Mouse (Mus musculus) MEL (cell line): Measurements from ENCODE around the gene Farp1. TPM values are rescaled to one million over a fixed set of nuclear protein-coding genes. Genes with fewer than 3 reads are reported as not detected.

Experiments used
- DNase-seq: peaks from one replicate; pipeline ENCODE4 v3.0.0; 2011; ENCODE audit warnings: low read depth, low spot score
- H3K27ac ChIP-seq: 2 replicates; pipeline ENCODE4 v1.5.1; 2012; ENCODE audit warnings: low read depth, mild to moderate bottlenecking, control low read depth, low read length, moderate library complexity; ENCODE audit not compliant: control insufficient read depth
- H3K27me3 ChIP-seq, 2 experiments: fragments of 150-350 bp in 1 of 2; sonication (generic) in 1 of 2; 2 replicates each; pipeline ENCODE4 v1.6.1; 2012; ENCODE audit warnings: low read length in 2 of 2, mild to moderate bottlenecking in 2 of 2, improper control_type of control experiment in 1 of 2, moderate library complexity in 1 of 2; ENCODE audit not compliant: insufficient read depth in 2 of 2, control insufficient read depth in 1 of 2
- H3K36me3 ChIP-seq, 2 experiments: 2 replicates each; pipeline ENCODE4 v1.6.1; 2012 to 2014; ENCODE audit warnings: low read length in 2 of 2, improper control_type of control experiment in 1 of 2, inconsistent platforms in 1 of 2, mild to moderate bottlenecking in 1 of 2; ENCODE audit not compliant: insufficient read depth in 2 of 2, control insufficient read depth in 1 of 2
- H3K4me1 ChIP-seq, 2 experiments: fragments of 150-350 bp in 1 of 2; sonication (generic) in 1 of 2; 2 replicates each; pipeline ENCODE4 v1.6.1; 2012; ENCODE audit warnings: low read length in 2 of 2, improper control_type of control experiment in 1 of 2, mild to moderate bottlenecking in 1 of 2; ENCODE audit not compliant: insufficient read depth in 2 of 2, control insufficient read depth in 1 of 2
- H3K4me3 ChIP-seq, 2 experiments: fragments of 150-350 bp in 1 of 2; sonication (generic) in 1 of 2; 2 replicates each; pipeline ENCODE4 v1.5.1; 2012; ENCODE audit warnings: low read depth in 2 of 2, low read length in 2 of 2, mild to moderate bottlenecking in 2 of 2, moderate library complexity in 2 of 2, control low read depth in 1 of 2, improper control_type of control experiment in 1 of 2; ENCODE audit not compliant: control insufficient read depth in 1 of 2, insufficient read depth in 1 of 2
- H3K79me2 ChIP-seq: 2 replicates; pipeline ENCODE4 v1.6.1; 2012; ENCODE audit warnings: mild to moderate bottlenecking, low read length, moderate library complexity; ENCODE audit not compliant: control insufficient read depth, poor library complexity, insufficient read depth
- H3K9ac ChIP-seq: 2 replicates; pipeline ENCODE4 v1.6.1; 2012; ENCODE audit warnings: low read depth, mild to moderate bottlenecking, control low read depth, low read length, moderate library complexity; ENCODE audit not compliant: control insufficient read depth, poor library complexity, severe bottlenecking
- H3K9me3 ChIP-seq: fragments of 150-350 bp; sonication (generic); replicated peaks from 2 replicates; pipeline ENCODE4 v1.6.1; 2012; ENCODE audit warnings: mild to moderate bottlenecking, low read length, improper control_type of control experiment, moderate library complexity; ENCODE audit not compliant: insufficient read depth
- BHLHE40 ChIP-seq: IDR thresholded peaks from 2 replicates; pipeline ENCODE4 v1.6.1; 2012; ENCODE audit warnings: low read depth, mild to moderate bottlenecking, inconsistent platforms, low read length, improper control_type of control experiment, borderline replicate concordance
- CHD1 ChIP-seq: IDR thresholded peaks from 2 replicates; pipeline ENCODE4 v1.6.1; 2012; ENCODE audit warnings: low read depth, mild to moderate bottlenecking, inconsistent platforms, low read length, improper control_type of control experiment
- CTCF ChIP-seq, 3 experiments: IDR thresholded peaks in 2 of 3; conservative IDR thresholded peaks in 1 of 3; 2 replicates each; pipeline ENCODE4 v1.5.1; 2011 to 2012; ENCODE audit warnings: low read length in 3 of 3, low read depth in 2 of 3, mild to moderate bottlenecking in 2 of 3, improper control_type of control experiment in 1 of 3, inconsistent platforms in 1 of 3, mixed read lengths in 1 of 3, moderate library complexity in 1 of 3; ENCODE audit not compliant: control insufficient read depth in 1 of 3, insufficient read depth in 1 of 3, poor library complexity in 1 of 3, severe bottlenecking in 1 of 3
- ELF1 ChIP-seq: IDR thresholded peaks from 2 replicates; pipeline ENCODE4 v1.6.1; 2014; ENCODE audit warnings: low read depth, mild to moderate bottlenecking, inconsistent platforms, low read length, improper control_type of control experiment, moderate library complexity
- EP300 ChIP-seq, 2 experiments: IDR thresholded peaks; 2 replicates each; pipeline ENCODE4 v1.6.1; 2011; ENCODE audit warnings: improper control_type of control experiment in 2 of 2, low read length in 2 of 2, low read depth in 1 of 2, mild to moderate bottlenecking in 1 of 2
- ETS1 ChIP-seq: IDR thresholded peaks from 2 replicates; pipeline ENCODE4 v1.6.1; 2012; ENCODE audit warnings: low read depth, mild to moderate bottlenecking, inconsistent platforms, low read length, improper control_type of control experiment, moderate library complexity
- GABPA ChIP-seq: IDR thresholded peaks from 2 replicates; pipeline ENCODE4 v1.6.1; 2012; ENCODE audit warnings: low read depth, mild to moderate bottlenecking, inconsistent platforms, low read length, improper control_type of control experiment, moderate library complexity
- GATA1 ChIP-seq: IDR thresholded peaks from 2 replicates; pipeline ENCODE4 v1.6.1; 2011; ENCODE audit warnings: low read depth, low read length, improper control_type of control experiment
- HCFC1 ChIP-seq: IDR thresholded peaks from 2 replicates; pipeline ENCODE4 v1.6.1; 2012; ENCODE audit warnings: low read depth, mild to moderate bottlenecking, inconsistent platforms, low read length, improper control_type of control experiment, moderate library complexity
- JUND ChIP-seq: IDR thresholded peaks from 2 replicates; pipeline ENCODE4 v1.6.1; 2011; ENCODE audit warnings: low read depth, mild to moderate bottlenecking, improper control_type of control experiment, low read length
- MAFK ChIP-seq: IDR thresholded peaks from 2 replicates; pipeline ENCODE4 v1.6.1; 2011; ENCODE audit warnings: low read depth, mild to moderate bottlenecking, low read length, improper control_type of control experiment, borderline replicate concordance
- MAX ChIP-seq: IDR thresholded peaks from 2 replicates; pipeline ENCODE4 v1.6.1; 2011; ENCODE audit warnings: low read length, improper control_type of control experiment
- MEF2A ChIP-seq: IDR thresholded peaks from 2 replicates; pipeline ENCODE4 v1.6.1; 2014; ENCODE audit warnings: low read depth, mild to moderate bottlenecking, inconsistent platforms, low read length, improper control_type of control experiment; ENCODE audit not compliant: poor library complexity, insufficient replicate concordance, severe bottlenecking; ENCODE audit errors: extremely low read depth
- MXI1 ChIP-seq: IDR thresholded peaks from 2 replicates; pipeline ENCODE4 v1.6.1; 2011; ENCODE audit warnings: mild to moderate bottlenecking, low read depth, low read length, improper control_type of control experiment
- MYC ChIP-seq: IDR thresholded peaks from 2 replicates; pipeline ENCODE4 v1.6.1; 2011; ENCODE audit warnings: low read depth, mild to moderate bottlenecking, low read length, improper control_type of control experiment, moderate library complexity
- NRF1 ChIP-seq: IDR thresholded peaks from 2 replicates; pipeline ENCODE4 v1.6.1; 2014; ENCODE audit warnings: low read depth, mild to moderate bottlenecking, inconsistent platforms, low read length, improper control_type of control experiment, moderate library complexity; ENCODE audit not compliant: poor library complexity, insufficient read depth, severe bottlenecking
- POLR2A ChIP-seq, 2 experiments: IDR thresholded peaks; 2 replicates each; pipeline ENCODE4 v1.6.1; 2011 to 2012; ENCODE audit warnings: low read length in 2 of 2, mild to moderate bottlenecking in 2 of 2, control low read depth in 1 of 2, improper control_type of control experiment in 1 of 2, low read depth in 1 of 2, moderate library complexity in 1 of 2; ENCODE audit not compliant: control insufficient read depth in 1 of 2, insufficient read depth in 1 of 2, poor library complexity in 1 of 2
- POLR2AphosphoS5 ChIP-seq: IDR thresholded peaks from 2 replicates; pipeline ENCODE4 v1.6.1; 2012; ENCODE audit warnings: low read depth, borderline replicate concordance, mild to moderate bottlenecking, inconsistent platforms, low read length, moderate library complexity, mixed read lengths
- RAD21 ChIP-seq: IDR thresholded peaks from 2 replicates; pipeline ENCODE4 v1.6.1; 2011; ENCODE audit warnings: mild to moderate bottlenecking, low read depth, low read length, improper control_type of control experiment
- RCOR1 ChIP-seq: IDR thresholded peaks from 2 replicates; pipeline ENCODE4 v1.6.1; 2012; ENCODE audit warnings: low read depth, mild to moderate bottlenecking, inconsistent platforms, low read length, improper control_type of control experiment
- SIN3A ChIP-seq: IDR thresholded peaks from 2 replicates; pipeline ENCODE4 v1.6.1; 2012; ENCODE audit warnings: low read length, improper control_type of control experiment, inconsistent platforms
- SMC3 ChIP-seq: IDR thresholded peaks from 2 replicates; pipeline ENCODE4 v1.6.1; 2011; ENCODE audit warnings: low read depth, low read length, improper control_type of control experiment
- TAL1 ChIP-seq: IDR thresholded peaks from 2 replicates; pipeline ENCODE4 v1.6.1; 2012; ENCODE audit warnings: mild to moderate bottlenecking, inconsistent platforms, low read length, moderate library complexity, mixed read lengths
- ZC3H11A ChIP-seq: IDR thresholded peaks from 2 replicates; pipeline ENCODE4 v1.6.1; 2012; ENCODE audit warnings: low read depth, mild to moderate bottlenecking, inconsistent platforms, low read length, improper control_type of control experiment
- ZKSCAN1 ChIP-seq: IDR thresholded peaks from 2 replicates; pipeline ENCODE4 v1.6.1; 2012; ENCODE audit warnings: low read depth, mild to moderate bottlenecking, inconsistent platforms, low read length, improper control_type of control experiment, moderate library complexity
- ZMIZ1 ChIP-seq: IDR thresholded peaks from 2 replicates; pipeline ENCODE4 v1.6.1; 2012; ENCODE audit warnings: low read depth, mild to moderate bottlenecking, inconsistent platforms, low read length, improper control_type of control experiment, moderate library complexity
- ZNF384 ChIP-seq: IDR thresholded peaks from 2 replicates; pipeline ENCODE4 v1.6.1; 2012; ENCODE audit warnings: low read depth, mild to moderate bottlenecking, inconsistent platforms, low read length, improper control_type of control experiment
- polyA plus RNA-seq, 2 experiments: library from polyadenylated mRNA; stranded (reverse) in 1 of 2; unstranded in 1 of 2; fragments of >175 nt in 1 of 2; fragments of >200 nt in 1 of 2; gene quantifications; 2 replicates each; pipeline versions ENCODE4 v1.2.1 to v1.2.4; 2012; ENCODE audit warnings: low replicate concordance in 2 of 2, low read depth in 1 of 2; ENCODE audit not compliant: insufficient read length in 2 of 2, insufficient read depth in 1 of 2, missing spikeins in 1 of 2
- total RNA-seq: library from RNA; depleted of rRNA; stranded (reverse); fragments of 300-350 nt; gene quantifications from 2 replicates; pipeline ENCODE4 v1.2.3, GENCODE M21; 2012

The Farp1 gene
- total and polyA plus RNA-seq, 3 experiments = 0.62 to 1.1 TPM; not detected in 1

DNA sequence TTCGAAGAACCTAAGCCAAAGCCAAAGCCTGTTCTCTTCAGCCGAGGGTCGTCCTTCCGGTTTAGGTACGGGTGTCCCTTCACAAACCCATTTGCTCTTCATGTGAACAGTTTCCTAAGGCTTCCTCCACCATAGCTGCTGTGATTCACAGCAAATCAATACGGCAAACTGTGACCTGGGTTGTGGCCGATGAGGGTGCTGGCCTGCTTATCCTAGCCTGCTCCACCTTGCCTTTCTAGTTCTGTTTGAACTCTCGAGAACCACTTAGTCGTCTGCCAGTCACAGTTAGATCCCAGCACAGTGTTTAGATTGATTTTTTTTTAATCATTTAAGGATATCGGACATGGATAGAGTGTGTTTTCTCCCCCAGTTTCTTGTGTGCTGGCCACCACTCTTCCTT, 203.7 kb downstream of the Farp1 start:
- Histone ChIP-seq H3K36me3 (no peaks in the 10 kb centered on the region), H3K4me1 (0 out of 4 replicates have a peak, but pooled peaks cover 0 to 4% of the 10 kb centered on the region in 2 experiments), H3K9ac (no peak overlapping the region), H3K27ac (no peak overlapping the region), H3K79me2 (no peaks in the 10 kb centered on the region), H3K4me3 (no peak overlapping the region), H3K9me3 (no peaks in the 10 kb centered on the region), H3K27me3 (no peaks in the 10 kb centered on the region)
- no peak for DNase-seq
- no peak for TF ChIP-seq SMC3
- no peak for TF ChIP-seq ELF1
- TF ChIP-seq MYC = no peak
- TF ChIP-seq POLR2AphosphoS5 = no peak
- no peak for TF ChIP-seq RCOR1
- no peak for TF ChIP-seq GATA1
- TF ChIP-seq ZMIZ1 = no peak
- no peak for TF ChIP-seq ZNF384
- no peak for TF ChIP-seq BHLHE40
- TF ChIP-seq RAD21 = no peak
- TF ChIP-seq HCFC1 = no peak
- TF ChIP-seq ZC3H11A = no peak
- no peak for TF ChIP-seq CHD1
- no peak for TF ChIP-seq ZKSCAN1

DNA sequence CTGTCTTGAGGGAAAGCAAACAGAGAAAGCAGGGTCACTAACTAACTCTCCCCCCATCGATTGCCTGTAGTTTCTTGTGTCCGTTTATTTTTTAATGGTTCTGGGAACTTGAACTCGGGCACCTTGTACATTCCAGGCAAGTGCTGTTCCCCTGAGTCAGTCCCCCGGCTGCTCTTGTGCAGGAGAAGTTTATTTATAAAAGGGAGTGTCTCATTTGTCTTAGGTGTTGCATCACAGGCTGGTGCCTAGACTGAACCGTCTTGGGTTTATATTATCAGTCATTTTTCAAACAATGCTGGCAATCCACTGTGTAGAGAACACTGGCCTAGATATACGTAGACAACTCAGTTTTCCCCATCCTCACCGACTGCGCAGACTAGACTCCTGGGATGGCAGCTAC, 204.4 kb downstream of the Farp1 start:
- Histone ChIP-seq H3K79me2 (no peaks in the 10 kb centered on the region), H3K4me1 (0 out of 4 replicates have a peak, but pooled peaks cover 0 to 5% of the 10 kb centered on the region in 2 experiments), H3K9me3 (no peaks in the 10 kb centered on the region), H3K4me3 (no peak overlapping the region), H3K9ac (no peak overlapping the region), H3K27me3 (no peaks in the 10 kb centered on the region), H3K36me3 (no peaks in the 10 kb centered on the region), H3K27ac (no peak overlapping the region)
- no peak for DNase-seq
- TF ChIP-seq BHLHE40 (no peak), ETS1 (no peak), SIN3A (no peak), EP300 (IDR thresholded peaks at IDR 0.05; ENCODE audit: low read depth in 1 of 2, low read length in 2 of 2) (no peak), JUND (no peak), MXI1 (no peak), MAX (no peak), SMC3 (no peak), MAFK (no peak), NRF1 (no peak), TAL1 (no peak), ZC3H11A (no peak), RCOR1 (no peak), GABPA (no peak), POLR2A (IDR thresholded peaks at IDR 0.05; ENCODE audit: control insufficient read depth in 1 of 2, insufficient read depth in 1 of 2, low read depth in 1 of 2, low read length in 2 of 2, poor library complexity in 1 of 2) (no peak), MEF2A (no peak), ELF1 (no peak), CTCF (IDR thresholded peaks at IDR 0.05 in 2 of 3, conservative IDR thresholded peaks at IDR 0.05 in 1 of 3; ENCODE audit: control insufficient read depth in 1 of 3, insufficient read depth in 1 of 3, low read depth in 2 of 3, low read length in 3 of 3, poor library complexity in 1 of 3, severe bottlenecking in 1 of 3) (no peak), RAD21 (no peak)
